Mouse (Mus musculus) kidney, adult 2 months (tissue): ENCODE results near the gene Tbc1d24.

Experiments
- CTCF ChIP-seq: fragments of 200-500 bp; conservative IDR thresholded peaks from 2 replicates; pipeline ENCODE4 v1.5.1; 2011; ENCODE audit warnings: low read depth, mild to moderate bottlenecking, control low read depth, low read length, moderate library complexity, mixed read lengths; ENCODE audit not compliant: insufficient read depth, insufficient read length
- POLR2A ChIP-seq: fragments of 200-500 bp; IDR thresholded peaks from one replicate; pipeline ENCODE4 v1.6.1; 2011; ENCODE audit warnings: low read depth, low read length, control low read depth

GRCm38 (mm10) chr17:24155742-24156141 lies 49.6 kb downstream of the Tbc1d24 start:
- TF ChIP-seq CTCF (no peak), POLR2A (no peak)
